Mouse (Mus musculus) urinary bladder, adult 2 months (tissue): ENCODE data around the gene Itga4. TPM values are rescaled to one million over a fixed set of nuclear protein-coding genes. Genes with fewer than 3 reads are reported as not detected.
A peak's percentile ranks its signal among the peaks of the same experiment; 100 is the strongest.

Experiments used
- DNase-seq: peaks from one replicate; pipeline ENCODE4 v3.0.0; 2022; ENCODE audit warnings: low spot score
- polyA plus RNA-seq: library from polyadenylated mRNA; depleted of rRNA; stranded (reverse); fragments of >200 nt; gene quantifications from 2 replicates; pipeline ENCODE4 v1.2.3, GENCODE M21; 2012; rRNA removed

Gene Itga4
- polyA plus RNA-seq = 4.6 and 5.5 TPM in 2 replicates

GRCm38 (mm10) chr2:79255192-79256000 is at the start of gene Itga4:
Gene Itga4 (plus strand): TSS chr2:79255426.
- peak; percentile 23 for DNase-seq

- DNase-seq = no peak
These were observed 49.0 kb upstream of the Itga4 start for GRCm38 (mm10) chr2:79206191-79206755.

- no peak for DNase-seq
These were observed 40.2 kb upstream of the Itga4 start for GRCm38 (mm10) chr2:79214982-79215381.

- DNase-seq = no peak
These were observed 39.7 kb upstream of the Itga4 start for GRCm38 (mm10) chr2:79215479-79215878.

GRCm38 (mm10) chr2:79224714-79225426 is 30.4 kb upstream of the Itga4 start:
- DNase-seq = no peak

GRCm38 (mm10) chr2:79227805-79228241 is 27.4 kb upstream of the Itga4 start:
- DNase-seq = no peak

GRCm38 (mm10) chr2:79231056-79231949 is 23.9 kb upstream of the Itga4 start:
- no peak for DNase-seq

GRCm38 (mm10) chr2:79235767-79236487 is 19.3 kb upstream of the Itga4 start:
- no peak for DNase-seq

- DNase-seq = no peak
These were observed 18.0 kb upstream of the Itga4 start for GRCm38 (mm10) chr2:79237216-79237615.

- no peak for DNase-seq
These were observed 10.9 kb upstream of the Itga4 start for GRCm38 (mm10) chr2:79244276-79244675.

- no peak for DNase-seq
These were observed 10.5 kb upstream of the Itga4 start for GRCm38 (mm10) chr2:79244743-79245142.

- no peak for DNase-seq
These were observed 6.9 kb upstream of the Itga4 start for GRCm38 (mm10) chr2:79248283-79248682.

GRCm38 (mm10) chr2:79250510-79250909 is 4.7 kb upstream of the Itga4 start:
- DNase-seq = no peak

- no peak for DNase-seq
These were observed 1.4 kb upstream of the Itga4 start for GRCm38 (mm10) chr2:79253754-79254197.

GRCm38 (mm10) chr2:79254588-79255191 is 536 bp upstream of the Itga4 start:
- no peak for DNase-seq

- no peak for DNase-seq
These were observed 744 bp downstream of the Itga4 start for GRCm38 (mm10) chr2:79256001-79256339.

GRCm38 (mm10) chr2:79256376-79256775 is 1.1 kb downstream of the Itga4 start:
- no peak for DNase-seq

- DNase-seq = no peak
These were observed 1.7 kb downstream of the Itga4 start for GRCm38 (mm10) chr2:79256880-79257279.

GRCm38 (mm10) chr2:79257411-79257810 is 2.2 kb downstream of the Itga4 start:
- no peak for DNase-seq

GRCm38 (mm10) chr2:79259326-79259725 is 4.1 kb downstream of the Itga4 start:
- no peak for DNase-seq

GRCm38 (mm10) chr2:79265665-79266064 is 10.4 kb downstream of the Itga4 start:
- DNase-seq = no peak
